Comparison of ENCODE assay signal across 9 mouse cellular contexts in the genomic region with DNA sequence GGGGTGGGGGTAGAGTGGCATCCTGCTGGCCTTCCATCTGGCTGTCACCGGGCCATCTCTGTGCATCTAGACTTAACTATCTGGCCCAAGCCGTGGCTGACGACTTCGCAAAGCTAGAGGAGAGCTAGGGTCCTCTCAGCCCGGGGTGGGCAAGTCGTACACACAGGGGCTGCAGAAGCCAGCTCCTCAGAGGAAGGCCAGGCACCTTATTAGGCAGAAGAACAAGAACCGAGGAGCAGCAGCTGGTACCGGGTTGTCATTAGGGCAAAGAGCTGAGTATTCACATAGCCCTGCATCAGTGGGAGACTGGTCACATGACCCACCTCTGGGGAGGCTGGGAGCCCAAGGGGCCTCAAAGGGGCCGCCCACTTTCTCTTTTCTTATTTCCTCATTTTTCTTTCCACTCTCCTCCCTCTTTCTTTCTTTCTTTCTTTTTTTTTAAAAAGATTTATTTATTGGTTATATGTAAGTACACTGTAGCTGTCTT. TPM values are rescaled to one million over a fixed set of nuclear protein-coding genes. Genes with fewer than 3 reads are reported as not detected.
DNase-seq lines count a peak whose midpoint lies in the region; ATAC-seq and TF ChIP-seq lines count a peak whose summit lies in the region.
"Had no signal": no experiment of that assay in that cellular context is flagged by ENCODE, and none has a peak within 500 bp of the region (broad histone marks: within the 10 kb centered on the region; RNA-seq: fewer than 3 reads in every experiment).

No protein-coding gene starts in this region.

- peak overlapping the region; percentile 32 for H3K4me3 ChIP-seq in kidney, embryonic 16.5 days (ENCODE audit: low read length)
- no peak overlapping the region for H3K4me3 ChIP-seq in kidney, adult 2 months (ENCODE audit: insufficient read depth, low read depth, low read length)
- H3K4me3 ChIP-seq in embryonic facial prominence, embryonic 11.5 days (ENCODE audit: low read depth, low read length), result no peak overlapping the region
- no peak overlapping the region for H3K4me3 ChIP-seq in hindbrain, postnatal 0 days (ENCODE audit: low read length)
- no peak overlapping the region for H3K4me3 ChIP-seq in neural tube, embryonic 12.5 days

- no peak overlapping the region for H3K27ac ChIP-seq in kidney, embryonic 16.5 days (ENCODE audit: low read length)
- no peak overlapping the region for H3K27ac ChIP-seq in kidney, adult 2 months (ENCODE audit: insufficient read depth, low read depth, low read length)
- H3K27ac ChIP-seq in embryonic facial prominence, embryonic 11.5 days (replicated peaks; ENCODE audit: low read depth, low read length), result no peak overlapping the region
- H3K27ac ChIP-seq in hindbrain, postnatal 0 days, result peak overlapping the region; percentile 78; the same call in 1 of the 2 replicates
- H3K27ac ChIP-seq in neural tube, embryonic 12.5 days, result no peak overlapping the region

- H3K9ac ChIP-seq in kidney, embryonic 16.5 days (replicated peaks; ENCODE audit: low read length), result peak overlapping the region; percentile 48; the same call in 1 of the 2 replicates
- H3K9ac ChIP-seq in embryonic facial prominence, embryonic 11.5 days (replicated peaks; ENCODE audit: low read length), result no peak overlapping the region
- no peak overlapping the region; the same call in 1 of the 2 replicates for H3K9ac ChIP-seq in hindbrain, postnatal 0 days (replicated peaks; ENCODE audit: low read length)
- peak overlapping the region; percentile 13; the same call in 1 of the 2 replicates for H3K9ac ChIP-seq in neural tube, embryonic 12.5 days

- H3K9me3 ChIP-seq in kidney, embryonic 16.5 days (ENCODE audit: low read length), result no peaks in the 10 kb centered on the region
- no peaks in the 10 kb centered on the region for H3K9me3 ChIP-seq in embryonic facial prominence, embryonic 11.5 days (replicated peaks; ENCODE audit: control insufficient read depth, low read length)
- H3K9me3 ChIP-seq in hindbrain, postnatal 0 days (ENCODE audit: low read length), result no peaks in the 10 kb centered on the region
- H3K9me3 ChIP-seq in neural tube, embryonic 12.5 days, result no peaks in the 10 kb centered on the region

- TF ChIP-seq CTCF in kidney, adult 2 months (conservative IDR thresholded peaks at IDR 0.05; ENCODE audit: insufficient read depth, insufficient read length, low read depth, low read length), result no peak
- no peak for TF ChIP-seq CTCF in hindbrain, postnatal 0 days (IDR thresholded peaks at IDR 0.05; ENCODE audit: low read depth)

- TF ChIP-seq POLR2A in kidney, adult 2 months (IDR thresholded peaks at IDR 0.05; ENCODE audit: low read depth, low read length), result no peak

- peaks cover 13% of the 10 kb centered on the region for H3K4me1 ChIP-seq in kidney, embryonic 16.5 days (ENCODE audit: insufficient read depth, low read length)
- H3K4me1 ChIP-seq in kidney, adult 2 months (ENCODE audit: control insufficient read depth, insufficient read depth, low read length), result 0 out of 2 replicates have a peak, but pooled peaks cover 2% of the 10 kb centered on the region
- no peaks in the 10 kb centered on the region for H3K4me1 ChIP-seq in embryonic facial prominence, embryonic 11.5 days (ENCODE audit: control insufficient read depth, insufficient read depth, low read length)
- H3K4me1 ChIP-seq in hindbrain, postnatal 0 days (ENCODE audit: insufficient read depth, low read length), result peaks cover 11% of the 10 kb centered on the region
- peaks cover 10% of the 10 kb centered on the region for H3K4me1 ChIP-seq in neural tube, embryonic 12.5 days

- H3K4me2 ChIP-seq in kidney, embryonic 16.5 days (replicated peaks; ENCODE audit: low read depth, low read length), result peak overlapping the region; percentile 53
- H3K4me2 ChIP-seq in embryonic facial prominence, embryonic 11.5 days (ENCODE audit: low read depth, low read length), result peak overlapping the region; percentile 26
- H3K4me2 ChIP-seq in hindbrain, postnatal 0 days (ENCODE audit: low read depth, low read length), result peak overlapping the region; percentile 40
- H3K4me2 ChIP-seq in neural tube, embryonic 12.5 days (replicated peaks), result peak overlapping the region; percentile 48

- peak; percentile 52 for ATAC-seq in kidney, embryonic 16.5 days (ENCODE audit: low FRiP score, low TSS enrichment)
- no peak for ATAC-seq in embryonic facial prominence, embryonic 11.5 days (replicated peaks; ENCODE audit: insufficient number of reproducible peaks, low FRiP score, low TSS enrichment, low read depth)
- ATAC-seq in hindbrain, postnatal 0 days, result peak; percentile 38; the same call in 1 of the 2 replicates
- ATAC-seq in neural tube, embryonic 12.5 days (ENCODE audit: low FRiP score, low read depth), result peak; percentile 41; the same call in 1 of the 2 replicates

- no peaks in the 10 kb centered on the region for H3K27me3 ChIP-seq in kidney, embryonic 16.5 days (ENCODE audit: insufficient read depth, low read length)
- no peaks in the 10 kb centered on the region for H3K27me3 ChIP-seq in kidney, adult 2 months (replicated peaks; ENCODE audit: control insufficient read depth, insufficient read depth, low read length)
- H3K27me3 ChIP-seq in embryonic facial prominence, embryonic 11.5 days (ENCODE audit: control insufficient read depth, insufficient read depth, low read length), result no peaks in the 10 kb centered on the region; the same call in 1 of the 2 replicates
- no peaks in the 10 kb centered on the region for H3K27me3 ChIP-seq in hindbrain, postnatal 0 days (ENCODE audit: insufficient read depth, low read length)
- H3K27me3 ChIP-seq in neural tube, embryonic 12.5 days (replicated peaks), result no peaks in the 10 kb centered on the region

- no peaks in the 10 kb centered on the region for H3K36me3 ChIP-seq in kidney, embryonic 16.5 days (ENCODE audit: insufficient read depth, low read length)
- H3K36me3 ChIP-seq in kidney, adult 2 months (ENCODE audit: control insufficient read depth, insufficient read depth, low read length), result no peaks in the 10 kb centered on the region
- no peaks in the 10 kb centered on the region for H3K36me3 ChIP-seq in embryonic facial prominence, embryonic 11.5 days (replicated peaks; ENCODE audit: control insufficient read depth, insufficient read depth, low read depth, low read length)
- no peaks in the 10 kb centered on the region for H3K36me3 ChIP-seq in hindbrain, postnatal 0 days (ENCODE audit: insufficient read depth, low read length)
- H3K36me3 ChIP-seq in neural tube, embryonic 12.5 days, result no peaks in the 10 kb centered on the region

- 9% methylated on average over 9 of the region's 9 CpGs for WGBS in kidney, embryonic 16.5 days
- WGBS in kidney, adult 2 months, result 17% methylated on average over 9 of the region's 9 CpGs
- 5% methylated on average over 9 of the region's 9 CpGs for WGBS in embryonic facial prominence, embryonic 11.5 days
- 8% methylated on average over 9 of the region's 9 CpGs for WGBS in hindbrain, postnatal 0 days
- WGBS in neural tube, embryonic 12.5 days, result 9% methylated on average over 9 of the region's 9 CpGs

- DNase-seq in kidney, adult 2 months, result no peak
- no peak for DNase-seq in embryonic facial prominence, embryonic 11.5 days (ENCODE audit: low spot score)
- peak; percentile 31 for DNase-seq in hindbrain, postnatal 0 days (ENCODE audit: low spot score)
- DNase-seq in adrenal gland, postnatal 25 days, result no peak
- DNase-seq in cerebellum, postnatal 4 days (ENCODE audit: low spot score in 2 of 2), result no peak
- no peak for DNase-seq in thymus, postnatal 4 days
- DNase-seq: lung, postnatal 4 days had no signal

RNA-seq across cellular contexts. Expression of a gene that starts 30.8 kb away (rescaled TPM):
- polyA plus RNA-seq in kidney, embryonic 16.5 days (2015; fragmentation: Nextera tagmentation; extraction: Ambion mirVana), result 0.65 and 1.3 TPM in 2 replicates
- polyA plus RNA-seq in kidney, adult 2 months (2012; rRNA removed), result 0.07 and 0.20 TPM in 2 replicates
- 4.1 and 4.3 TPM in 2 replicates for polyA plus RNA-seq in embryonic facial prominence, embryonic 11.5 days (2014; fragmentation: Nextera tagmentation; extraction: Ambion mirVana)
- 66.0 and 75.2 TPM in 2 replicates for total RNA-seq in hindbrain, postnatal 0 days (2014; rRNA removed)
- polyA plus RNA-seq in hindbrain, postnatal 0 days (2015; fragmentation: Nextera tagmentation; extraction: Ambion mirVana), result 98.3 and 102 TPM in 2 replicates
- 59.1 and 66.9 TPM in 2 replicates for polyA plus RNA-seq in neural tube, embryonic 12.5 days (2016; fragmentation: Nextera tagmentation; extraction: Ambion mirVana)
- 2.0 and 3.2 TPM in 2 replicates for total RNA-seq in adrenal gland, postnatal 25 days (2021)

RNA-seq across cellular contexts. Expression of a gene that starts 46.0 kb away (rescaled TPM):
- 16.4 and 17.8 TPM in 2 replicates for polyA plus RNA-seq in kidney, embryonic 16.5 days (2015; fragmentation: Nextera tagmentation; extraction: Ambion mirVana)
- polyA plus RNA-seq in kidney, adult 2 months (2012; rRNA removed), result 31.4 and 37.0 TPM in 2 replicates
- polyA plus RNA-seq in embryonic facial prominence, embryonic 11.5 days (2014; fragmentation: Nextera tagmentation; extraction: Ambion mirVana), result 17.4 and 19.7 TPM in 2 replicates
- total RNA-seq in hindbrain, postnatal 0 days (2014; rRNA removed), result 66.4 and 66.5 TPM in 2 replicates
- 13.9 and 14.3 TPM in 2 replicates for polyA plus RNA-seq in hindbrain, postnatal 0 days (2015; fragmentation: Nextera tagmentation; extraction: Ambion mirVana)
- polyA plus RNA-seq in neural tube, embryonic 12.5 days (2016; fragmentation: Nextera tagmentation; extraction: Ambion mirVana), result 23.1 and 23.9 TPM in 2 replicates
- 52.5 and 57.8 TPM in 2 replicates for total RNA-seq in adrenal gland, postnatal 25 days (2021)

Comparison
In these comparisons a context has a peak if more than half of its experiments do, and no peak if none do; other contexts are left out.
1. H3K9ac ChIP-seq: peak in kidney, embryonic 16.5 days (single experiment) and neural tube, embryonic 12.5 days (single experiment); none in embryonic facial prominence, embryonic 11.5 days (single experiment) and hindbrain, postnatal 0 days (single experiment).
2. RNA of a gene that starts 30.8 kb away (polyA plus RNA-seq): 98.3 to 102 TPM in hindbrain, postnatal 0 days and 59.1 to 66.9 TPM in neural tube, embryonic 12.5 days; 4.1 to 4.3 TPM in embryonic facial prominence, embryonic 11.5 days, 0.65 to 1.3 TPM in kidney, embryonic 16.5 days and 0.07 to 0.20 TPM in kidney, adult 2 months; every median in the first group is over 10 times any median in the second.
3. Peak in every context shown above with its lines, with median percentiles within 50 percentile points of each other: H3K4me2 ChIP-seq.